Mouse (Mus musculus) testis, adult 2 months (tissue): ENCODE measurements around the gene Omp.

Experiments used
- CTCF ChIP-seq: fragments of 200-500 bp; IDR thresholded peaks from 2 replicates; pipeline ENCODE4 v1.5.1; 2012; ENCODE audit warnings: low read depth, mild to moderate bottlenecking, inconsistent platforms, low read length, moderate library complexity; ENCODE audit not compliant: control insufficient read depth, insufficient read depth, insufficient replicate concordance
- POLR2A ChIP-seq: fragments of 200-500 bp; IDR thresholded peaks from 2 replicates; pipeline ENCODE4 v1.6.1; 2012; ENCODE audit warnings: low read depth, mild to moderate bottlenecking, inconsistent platforms, low read length, moderate library complexity; ENCODE audit not compliant: control insufficient read depth

DNA sequence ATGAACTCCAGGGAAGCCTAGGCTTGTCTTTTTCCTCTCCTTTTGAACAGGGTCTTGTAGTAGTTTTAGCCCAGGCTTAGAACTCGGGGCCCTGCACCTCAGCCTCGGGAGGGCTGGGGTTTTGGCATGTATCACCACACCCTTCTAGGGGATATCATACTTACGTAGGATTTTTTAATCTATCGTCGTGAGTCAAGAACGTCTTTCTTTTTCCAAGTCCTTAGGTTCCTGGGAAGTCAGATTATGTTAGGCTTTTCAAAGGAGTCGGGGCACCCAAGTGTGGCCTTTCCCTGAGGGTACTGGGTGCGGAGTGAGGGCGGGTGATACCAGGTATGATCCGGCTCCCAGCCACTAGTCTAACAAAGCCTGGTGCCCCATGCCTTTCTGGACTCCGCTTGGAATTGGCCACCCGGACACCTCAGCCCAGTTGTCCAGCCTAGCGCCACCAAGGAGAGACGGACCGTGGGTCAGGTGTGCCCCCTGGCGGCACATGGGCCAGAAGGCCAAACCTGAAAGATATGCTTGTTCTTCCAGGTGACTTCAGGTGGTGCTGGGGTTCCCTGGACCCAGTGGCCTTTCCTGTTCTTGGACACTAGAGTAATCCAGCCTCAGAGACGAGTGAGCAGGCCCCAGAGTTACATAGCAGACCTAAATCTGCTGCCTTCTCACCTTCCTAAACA lies 46.4 kb upstream of the Omp start:
- TF ChIP-seq CTCF, result peak; percentile 29; the same call in 1 of the 2 replicates
- TF ChIP-seq POLR2A, result no peak
